Mouse (Mus musculus): ENCODE measurements around the gene Stx6.
A peak's percentile ranks its signal among the peaks of the same experiment; 100 is the strongest.

The Stx6 gene

GRCm38 (mm10) chr1:155233378-155233777, 74.9 kb downstream of the Stx6 start:
- DNase-seq (ENCODE audit: low spot score in 2 of 2): peak in 1 of 2 experiments; percentile 5

GRCm38 (mm10) chr1:155233931-155234607, 75.6 kb downstream of the Stx6 start:
- DNase-seq (ENCODE audit: low spot score in 2 of 2): peak in 1 of 2 experiments; percentile 55

GRCm38 (mm10) chr1:155235641-155236040, 77.1 kb downstream of the Stx6 start:
- DNase-seq (ENCODE audit: low spot score in 2 of 2): no peak

GRCm38 (mm10) chr1:155236306-155237024, 78.0 kb downstream of the Stx6 start:
- DNase-seq (ENCODE audit: low spot score in 2 of 2): peak in 1 of 2 experiments; percentile 13

GRCm38 (mm10) chr1:155237390-155237789, 78.9 kb downstream of the Stx6 start:
- no peak for DNase-seq (ENCODE audit: low spot score in 2 of 2)

- DNase-seq (ENCODE audit: low spot score in 2 of 2): no peak
These were observed 79.6 kb downstream of the Stx6 start for GRCm38 (mm10) chr1:155238126-155238525.

GRCm38 (mm10) chr1:155239169-155239568, 80.7 kb downstream of the Stx6 start:
- no peak for DNase-seq (ENCODE audit: low spot score in 2 of 2)

GRCm38 (mm10) chr1:155239962-155240717, 81.6 kb downstream of the Stx6 start:
- no peak for DNase-seq (ENCODE audit: low spot score in 2 of 2)

- no peak for DNase-seq (ENCODE audit: low spot score in 2 of 2)
These were observed 83.4 kb downstream of the Stx6 start for GRCm38 (mm10) chr1:155241701-155242487.

- no peak for DNase-seq (ENCODE audit: low spot score in 2 of 2)
These were observed 83.9 kb downstream of the Stx6 start for GRCm38 (mm10) chr1:155242488-155242745.

GRCm38 (mm10) chr1:155243797-155244770, 85.6 kb downstream of the Stx6 start, which contains the start of gene BC034090:
BC034090 (minus strand) TSS chr1:155244444.
- peak in 1 of 2 experiments; percentile 10 for DNase-seq (ENCODE audit: low spot score in 2 of 2)

- DNase-seq (ENCODE audit: low spot score in 2 of 2): peak; percentile 4 to 6
These were observed 86.3 kb downstream of the Stx6 start for GRCm38 (mm10) chr1:155244771-155245211.

- peak in 1 of 2 experiments; percentile 1 for DNase-seq (ENCODE audit: low spot score in 2 of 2)
These were observed 87.0 kb downstream of the Stx6 start for GRCm38 (mm10) chr1:155245516-155245915.

- no peak for DNase-seq (ENCODE audit: low spot score in 2 of 2)
These were observed 88.9 kb downstream of the Stx6 start for GRCm38 (mm10) chr1:155247441-155247840.

- DNase-seq (ENCODE audit: low spot score in 2 of 2): peak; percentile 2 to 4
These were observed 89.5 kb downstream of the Stx6 start for GRCm38 (mm10) chr1:155248041-155248440.

GRCm38 (mm10) chr1:155249896-155250295, 91.4 kb downstream of the Stx6 start:
- DNase-seq (ENCODE audit: low spot score in 2 of 2): no peak

- DNase-seq (ENCODE audit: low spot score in 2 of 2): peak in 1 of 2 experiments; percentile 2
These were observed 92.1 kb downstream of the Stx6 start for GRCm38 (mm10) chr1:155250531-155251135.

- peak in 1 of 2 experiments; percentile 2 for DNase-seq (ENCODE audit: low spot score in 2 of 2)
These were observed 93.1 kb downstream of the Stx6 start for GRCm38 (mm10) chr1:155251596-155251995.

GRCm38 (mm10) chr1:155252631-155253121, 94.2 kb downstream of the Stx6 start:
- DNase-seq (ENCODE audit: low spot score in 2 of 2): peak in 1 of 2 experiments; percentile 10

- peak in 1 of 2 experiments; percentile 6 for DNase-seq (ENCODE audit: low spot score in 2 of 2)
These were observed 94.6 kb downstream of the Stx6 start for GRCm38 (mm10) chr1:155253126-155253525.

Measured in frontal cortex, postnatal 14 days (tissue).